Mouse (Mus musculus) neural tube, embryonic 11.5 days (tissue): ENCODE results near the gene Olfr20. TPM values are rescaled to one million over a fixed set of nuclear protein-coding genes. Genes with fewer than 3 reads are reported as not detected.

Source experiments
- ATAC-seq: fragments of 200-750 bp; cut with Nextera tagmentation; 2 replicates; pipeline ENCODE4 v1.8.0; 2017; ENCODE audit warnings: moderate number of reproducible peaks, mild to moderate bottlenecking, moderate TSS enrichment, moderate library complexity; ENCODE audit not compliant: insufficient read depth, low FRiP score, low TSS enrichment
- DNase-seq: peaks from one replicate; pipeline ENCODE4 v3.0.0-alpha.2; 2015; ENCODE audit warnings: low spot score
- H3K27ac ChIP-seq: fragments of 300-500 bp; sonication (generic); 2 replicates; pipeline ENCODE4 v1.5.1; 2014; ENCODE audit warnings: low read depth, mild to moderate bottlenecking, low read length
- H3K27me3 ChIP-seq: fragments of 300-500 bp; sonication (generic); 2 replicates; pipeline ENCODE4 v1.6.1; 2014; ENCODE audit warnings: mild to moderate bottlenecking, low read length, mixed read lengths; ENCODE audit not compliant: control insufficient read depth, insufficient read depth
- H3K36me3 ChIP-seq: fragments of 300-500 bp; sonication (generic); 2 replicates; pipeline ENCODE4 v1.6.1; 2014; ENCODE audit warnings: mild to moderate bottlenecking, low read length, moderate library complexity, mixed read lengths; ENCODE audit not compliant: control insufficient read depth, insufficient read depth
- H3K4me1 ChIP-seq: fragments of 300-500 bp; sonication (generic); 2 replicates; pipeline ENCODE4 v1.6.1; 2014; ENCODE audit warnings: low read length, mixed read lengths; ENCODE audit not compliant: control insufficient read depth, insufficient read depth
- H3K4me2 ChIP-seq: fragments of 300-500 bp; sonication (generic); 2 replicates; pipeline ENCODE4 v1.6.1; 2014; ENCODE audit warnings: low read depth, mild to moderate bottlenecking, moderate library complexity
- H3K4me3 ChIP-seq: fragments of 300-500 bp; sonication (generic); 2 replicates; pipeline ENCODE4 v1.5.1; 2014; ENCODE audit warnings: low read depth, low read length
- H3K9ac ChIP-seq: fragments of 300-500 bp; sonication (generic); 2 replicates; pipeline ENCODE4 v1.6.1; 2014; ENCODE audit warnings: mild to moderate bottlenecking, low read length
- H3K9me3 ChIP-seq: fragments of 300-500 bp; sonication (generic); 2 replicates; pipeline ENCODE4 v1.6.1; 2016; ENCODE audit warnings: low read length; ENCODE audit not compliant: control insufficient read depth
- whole genome bisulfite sequencing: fragments of 180-500 bp; shearing (Covaris S2); extraction: QIAGEN DNeasy Blood & Tissue Kit; methylation state at CpG from one replicate; pipeline ENCODE4 v1.1.7; 2014; 5-methylcytosine and 5-hydroxymethylcytosine counted together
- polyA plus RNA-seq: library from polyadenylated mRNA; unstranded; fragments of >200 nt; fragmentation: Nextera tagmentation; extraction: Ambion mirVana; gene quantifications from 2 replicates; pipeline ENCODE4 v1.2.1, GENCODE M21; 2014

The Olfr20 gene
- polyA plus RNA-seq, 1 experiment from 2014 or later, result not detected

DNA sequence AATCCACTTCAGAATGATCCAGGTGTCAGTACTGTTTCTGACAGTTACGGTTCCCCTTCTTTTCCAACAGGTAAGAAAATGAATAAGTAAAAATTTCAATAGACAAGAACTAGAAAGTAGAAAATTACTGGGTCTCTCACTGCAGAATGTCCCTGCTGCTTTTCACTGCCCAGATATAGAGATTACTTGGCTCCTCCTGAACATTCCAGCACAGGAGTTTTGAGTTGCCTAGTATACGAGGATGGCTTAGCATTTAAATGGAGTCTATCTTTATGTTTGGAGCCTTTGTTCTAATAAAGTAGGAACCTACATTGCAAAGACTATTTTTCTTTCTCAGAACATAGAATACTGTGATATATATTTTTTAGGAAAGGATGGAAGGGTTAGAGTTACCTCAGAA is 17.2 kb upstream of the Olfr20 start:
- H3K27ac ChIP-seq, result no peak overlapping the region
- no peaks in the 10 kb centered on the region for H3K4me1 ChIP-seq
- DNase-seq, result no peak
- H3K9ac ChIP-seq, result no peak overlapping the region
- WGBS, result 77% methylated on average over 2 of the region's 2 CpGs
- no peak for ATAC-seq
- no peak overlapping the region for H3K4me2 ChIP-seq
- no peaks in the 10 kb centered on the region for H3K9me3 ChIP-seq
- no peak overlapping the region for H3K4me3 ChIP-seq
- no peaks in the 10 kb centered on the region for H3K27me3 ChIP-seq
- H3K36me3 ChIP-seq, result no peaks in the 10 kb centered on the region

DNA sequence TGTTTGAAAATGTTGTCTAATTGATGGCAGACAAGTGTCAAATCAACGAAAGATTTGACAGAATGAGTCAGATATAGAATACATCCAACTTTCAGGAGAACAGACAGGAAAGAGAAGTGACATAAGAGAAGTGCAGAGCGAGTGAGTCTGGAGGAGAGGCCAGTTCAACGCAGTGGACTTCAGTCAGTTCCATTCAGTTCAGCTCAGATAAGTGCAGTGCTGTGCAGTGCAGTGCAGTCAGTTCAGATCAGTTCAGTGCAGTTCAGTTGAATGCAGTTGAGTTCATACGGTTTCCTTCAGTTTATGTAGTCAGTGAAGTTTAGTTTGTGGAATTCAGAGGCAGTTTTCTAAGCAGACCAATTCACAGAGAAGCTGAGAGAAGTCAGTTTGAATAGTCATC is 13.7 kb upstream of the Olfr20 start:
- no peak for ATAC-seq
- H3K4me3 ChIP-seq, result no peak overlapping the region
- WGBS, result 81% methylated on average over 4 of the region's 4 CpGs

DNA sequence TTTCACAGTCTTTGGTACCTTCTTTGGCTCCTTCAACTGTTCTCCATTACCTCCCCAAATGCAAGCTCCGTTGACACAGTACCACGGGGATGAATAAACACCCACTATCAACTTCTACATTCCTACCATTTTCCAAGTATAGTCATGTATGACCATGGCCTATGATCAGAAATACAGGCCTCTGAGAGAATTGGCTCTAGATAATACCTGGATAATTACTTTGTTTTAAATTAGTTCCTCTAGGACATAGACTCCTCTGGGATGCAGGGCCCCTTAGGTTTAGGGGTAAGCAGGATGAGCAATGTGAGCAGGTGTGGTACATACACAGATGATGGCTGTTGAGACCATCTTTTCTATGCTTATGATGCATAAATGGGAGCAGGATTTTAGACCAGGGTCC is 20.4 kb downstream of the Olfr20 start, which contains the start of gene Olfr376:
Olfr376 (plus strand) TSS at position 301 of the 400 bp plus-strand sequence.
- H3K4me2 ChIP-seq, result no peak within 1 kb of the TSS
- no peak within 1 kb of the TSS for H3K27ac ChIP-seq
- no peak for ATAC-seq
- no peaks in the 10 kb centered on the region for H3K27me3 ChIP-seq
- 85% methylated on average over 2 of the region's 2 CpGs for WGBS
- H3K9ac ChIP-seq, result no peak within 1 kb of the TSS
- no peaks in the 10 kb centered on the region for H3K4me1 ChIP-seq
- H3K4me3 ChIP-seq, result no peak within 1 kb of the TSS
- no peak for DNase-seq
- no peaks in the 10 kb centered on the region for H3K36me3 ChIP-seq
- H3K9me3 ChIP-seq, result no peaks in the 10 kb centered on the region

More for the DNA sequence above, 13.7 kb upstream of the Olfr20 start:
- Histone ChIP-seq H3K4me2 (no peak overlapping the region), H3K27ac (no peak overlapping the region), H3K4me1 (no peaks in the 10 kb centered on the region), H3K9ac (no peak overlapping the region), H3K9me3 (no peaks in the 10 kb centered on the region), H3K36me3 (no peaks in the 10 kb centered on the region), H3K27me3 (no peaks in the 10 kb centered on the region)
- no peak for DNase-seq

DNA sequence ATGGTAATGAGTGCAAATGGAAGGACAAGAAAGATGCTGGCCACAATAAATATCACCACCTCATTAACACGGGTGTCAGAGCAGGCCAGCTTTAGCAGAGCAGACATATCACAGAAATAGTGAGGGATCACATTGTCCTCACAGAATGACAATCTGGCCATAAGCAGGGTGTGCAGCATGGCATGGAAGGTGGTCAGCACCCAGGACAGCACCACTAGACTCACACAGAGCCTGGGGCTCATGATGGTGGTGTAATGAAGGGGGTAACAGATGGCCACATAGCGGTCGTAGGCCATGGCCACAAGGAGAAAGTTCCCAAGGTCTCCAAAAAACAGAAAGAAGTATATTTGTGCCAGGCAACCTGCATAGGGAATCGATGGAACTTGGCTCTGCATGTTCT is 44.8 kb downstream of the Olfr20 start:
- Histone ChIP-seq H3K4me3 (no peak overlapping the region), H3K4me1 (no peaks in the 10 kb centered on the region), H3K27me3 (no peaks in the 10 kb centered on the region), H3K27ac (no peak overlapping the region), H3K9me3 (no peaks in the 10 kb centered on the region), H3K4me2 (no peak overlapping the region), H3K36me3 (no peaks in the 10 kb centered on the region), H3K9ac (no peak overlapping the region)
- DNase-seq (no peak), ATAC-seq (no peak)
- WGBS, result 73% methylated on average over 4 of the region's 4 CpGs

DNA sequence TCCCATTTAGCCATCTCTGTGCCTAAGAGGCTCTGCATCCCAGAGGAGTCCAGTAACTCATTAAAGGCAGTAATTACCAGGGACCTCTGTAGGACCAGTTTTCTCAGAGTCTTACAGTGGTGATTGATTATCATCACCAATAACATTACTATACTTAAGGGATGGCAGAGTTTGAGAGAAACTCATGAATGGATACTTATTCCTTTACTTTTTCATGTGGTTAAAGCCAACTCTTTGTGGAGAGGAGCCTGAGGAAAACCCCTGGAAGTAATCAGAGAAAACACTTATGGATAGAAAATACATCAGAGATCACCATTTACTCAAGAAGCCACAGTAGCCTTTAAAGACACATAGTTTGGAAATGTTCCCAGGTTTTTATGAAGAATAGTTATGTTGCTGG is 48.9 kb downstream of the Olfr20 start, which contains the start of gene Olfr1:
Olfr1 (minus strand) TSS at position 101 of the 400 bp plus-strand sequence.
- Histone ChIP-seq H3K9ac (no peak within 1 kb of the TSS), H3K4me3 (no peak within 1 kb of the TSS), H3K36me3 (no peaks in the 10 kb centered on the region), H3K27me3 (no peaks in the 10 kb centered on the region), H3K27ac (no peak within 1 kb of the TSS), H3K4me1 (no peaks in the 10 kb centered on the region), H3K9me3 (no peaks in the 10 kb centered on the region), H3K4me2 (no peak within 1 kb of the TSS)
- no peak for DNase-seq
- ATAC-seq, result no peak

Other genes with a start within 250 kb of the Olfr20 start
- 16.0 and 17.6 TPM in 2 replicates for gene Haspin, start 212.5 kb upstream of the Olfr20 start, polyA plus RNA-seq
- gene P2rx5, start 190.4 kb upstream of the Olfr20 start, polyA plus RNA-seq, result 0.31 and 0.51 TPM in 2 replicates
- gene Emc6, start 173.7 kb upstream of the Olfr20 start, polyA plus RNA-seq, result 119 and 131 TPM in 2 replicates
- gene Tax1bp3, start 173.7 kb upstream of the Olfr20 start, polyA plus RNA-seq, result 225 and 227 TPM in 2 replicates
- 21.3 TPM in 2 replicates for gene Ctns, start 151.7 kb upstream of the Olfr20 start, polyA plus RNA-seq
- gene Shpk, start 151.3 kb upstream of the Olfr20 start, polyA plus RNA-seq, result 0.73 and 1.6 TPM in 2 replicates
- 0.18 TPM in 1 of 2 replicates, not detected in the other for gene Trpv1, start 116.5 kb upstream of the Olfr20 start, polyA plus RNA-seq
- gene Trpv3, start 83.4 kb upstream of the Olfr20 start, polyA plus RNA-seq, result 0.04 TPM in 2 replicates
- gene Aspa, start 21.2 kb upstream of the Olfr20 start, polyA plus RNA-seq, result 0.15 TPM in 1 of 2 replicates, not detected in the other
- not detected in 2 replicates for gene Gm49340, start 21.0 kb upstream of the Olfr20 start, polyA plus RNA-seq
- not detected in 2 replicates for gene Spata22, start 21.0 kb upstream of the Olfr20 start, polyA plus RNA-seq
- not detected in 2 replicates for gene Olfr376, start 20.5 kb downstream of the Olfr20 start, polyA plus RNA-seq
- gene Olfr1, start 48.8 kb downstream of the Olfr20 start, polyA plus RNA-seq, result not detected in 2 replicates
- not detected in 2 replicates for gene Olfr378, start 77.7 kb downstream of the Olfr20 start, polyA plus RNA-seq
- not detected in 2 replicates for gene Olfr380, start 106.7 kb downstream of the Olfr20 start, polyA plus RNA-seq
- gene Olfr381, start 140.8 kb downstream of the Olfr20 start, polyA plus RNA-seq, result not detected in 2 replicates
- not detected in 2 replicates for gene Olfr382, start 166.4 kb downstream of the Olfr20 start, polyA plus RNA-seq
- gene Olfr385, start 242.2 kb downstream of the Olfr20 start, polyA plus RNA-seq, result not detected in 2 replicates
- gene Olfr384, start 247.8 kb downstream of the Olfr20 start, polyA plus RNA-seq, result not detected in 2 replicates